Mouse (Mus musculus): ENCODE data around the gene Arhgap45. TPM values are rescaled to one million over a fixed set of nuclear protein-coding genes. Genes with fewer than 3 reads are reported as not detected.
A peak's percentile ranks its signal among the peaks of the same experiment; 100 is the strongest.

The Arhgap45 gene
- polyA plus RNA-seq, 1 experiment from 2014 or later = 12.6 TPM

- ATAC-seq (ENCODE audit: insufficient number of reproducible peaks, insufficient read depth, low FRiP score, low TSS enrichment, low read depth) = no peak
- no peak overlapping the region; the same call in 1 of the 2 replicates for H3K9ac ChIP-seq (replicated peaks)
- peaks cover 11% of the 10 kb centered on the region for H3K4me1 ChIP-seq (replicated peaks)
- peaks cover 37% of the 10 kb centered on the region; the same call in 1 of the 2 replicates for H3K36me3 ChIP-seq
- H3K4me3 ChIP-seq (replicated peaks) = no peak overlapping the region
- H3K27me3 ChIP-seq = no peaks in the 10 kb centered on the region
- WGBS = 79% methylated on average over 15 of the region's 15 CpGs
- H3K27ac ChIP-seq = 0 out of 2 replicates have a peak overlapping the region, but pooled peaks have one; percentile 41
- H3K9me3 ChIP-seq = no peaks in the 10 kb centered on the region
- H3K4me2 ChIP-seq = no peak overlapping the region
Measured at GRCm38 (mm10) chr10:80024229-80025043, 8.0 kb downstream of the Arhgap45 start.

GRCm38 (mm10) chr10:80025044-80025347, 8.5 kb downstream of the Arhgap45 start:
- Histone ChIP-seq H3K9me3 (no peaks in the 10 kb centered on the region), H3K4me2 (no peak overlapping the region), H3K4me3 (replicated peaks) (no peak overlapping the region), H3K27ac (no peak overlapping the region), H3K36me3 (peaks cover 37% of the 10 kb centered on the region; the same call in 1 of the 2 replicates), H3K27me3 (no peaks in the 10 kb centered on the region), H3K4me1 (replicated peaks) (0 out of 2 replicates have a peak, but pooled peaks cover 6% of the 10 kb centered on the region), H3K9ac (replicated peaks) (no peak overlapping the region)
- no peak for ATAC-seq (ENCODE audit: insufficient number of reproducible peaks, insufficient read depth, low FRiP score, low TSS enrichment, low read depth)
- WGBS = 59% methylated on average over 4 of the region's 4 CpGs

GRCm38 (mm10) chr10:80025463-80025862, 9.0 kb downstream of the Arhgap45 start:
- WGBS = 74% methylated on average over 10 of the region's 10 CpGs
- Histone ChIP-seq H3K36me3 (peaks cover 41% of the 10 kb centered on the region; the same call in 1 of the 2 replicates), H3K4me3 (replicated peaks) (no peak overlapping the region), H3K4me2 (no peak overlapping the region), H3K27ac (no peak overlapping the region), H3K4me1 (replicated peaks) (0 out of 2 replicates have a peak, but pooled peaks cover 3% of the 10 kb centered on the region), H3K9me3 (no peaks in the 10 kb centered on the region), H3K27me3 (no peaks in the 10 kb centered on the region), H3K9ac (replicated peaks) (no peak overlapping the region)
- no peak for ATAC-seq (ENCODE audit: insufficient number of reproducible peaks, insufficient read depth, low FRiP score, low TSS enrichment, low read depth)

GRCm38 (mm10) chr10:80025889-80026288, 9.4 kb downstream of the Arhgap45 start:
- WGBS = 60% methylated on average over 12 of the region's 12 CpGs
- ATAC-seq (ENCODE audit: insufficient number of reproducible peaks, insufficient read depth, low FRiP score, low TSS enrichment, low read depth) = no peak
- H3K27ac ChIP-seq = no peak overlapping the region
- no peak overlapping the region for H3K9ac ChIP-seq (replicated peaks)
- no peaks in the 10 kb centered on the region for H3K4me1 ChIP-seq (replicated peaks)
- H3K4me2 ChIP-seq = no peak overlapping the region
- H3K36me3 ChIP-seq = peaks cover 45% of the 10 kb centered on the region; the same call in 1 of the 2 replicates
- H3K27me3 ChIP-seq = no peaks in the 10 kb centered on the region
- H3K9me3 ChIP-seq = no peaks in the 10 kb centered on the region
- no peak overlapping the region for H3K4me3 ChIP-seq (replicated peaks)

GRCm38 (mm10) chr10:80027681-80028520, 11.4 kb downstream of the Arhgap45 start:
- Histone ChIP-seq H3K9ac (replicated peaks) (no peak overlapping the region; the same call in 1 of the 2 replicates), H3K36me3 (peaks cover 37% of the 10 kb centered on the region; the same call in 1 of the 2 replicates), H3K4me3 (replicated peaks) (no peak overlapping the region), H3K27ac (no peak overlapping the region), H3K9me3 (no peaks in the 10 kb centered on the region), H3K27me3 (no peaks in the 10 kb centered on the region), H3K4me2 (no peak overlapping the region), H3K4me1 (replicated peaks) (no peaks in the 10 kb centered on the region)
- 70% methylated on average over 20 of the region's 20 CpGs for WGBS
- no peak for ATAC-seq (ENCODE audit: insufficient number of reproducible peaks, insufficient read depth, low FRiP score, low TSS enrichment, low read depth)

- no peaks in the 10 kb centered on the region for H3K9me3 ChIP-seq
- peaks cover 35% of the 10 kb centered on the region; the same call in 1 of the 2 replicates for H3K36me3 ChIP-seq
- H3K27me3 ChIP-seq = no peaks in the 10 kb centered on the region
- no peak overlapping the region for H3K4me3 ChIP-seq (replicated peaks)
- H3K4me1 ChIP-seq (replicated peaks) = no peaks in the 10 kb centered on the region
- H3K9ac ChIP-seq (replicated peaks) = no peak overlapping the region
- no peak overlapping the region for H3K27ac ChIP-seq
- WGBS = 95% methylated on average over 13 of the region's 13 CpGs
- H3K4me2 ChIP-seq = no peak overlapping the region
- no peak for ATAC-seq (ENCODE audit: insufficient number of reproducible peaks, insufficient read depth, low FRiP score, low TSS enrichment, low read depth)
Measured at GRCm38 (mm10) chr10:80028521-80028846, 12.0 kb downstream of the Arhgap45 start.

GRCm38 (mm10) chr10:80030191-80030590, 13.7 kb downstream of the Arhgap45 start:
- H3K9ac ChIP-seq (replicated peaks) = no peak overlapping the region; the same call in 1 of the 2 replicates
- peaks cover 44% of the 10 kb centered on the region for H3K36me3 ChIP-seq
- no peak for ATAC-seq (ENCODE audit: insufficient number of reproducible peaks, insufficient read depth, low FRiP score, low TSS enrichment, low read depth)
- no peak overlapping the region for H3K4me2 ChIP-seq
- H3K4me1 ChIP-seq (replicated peaks) = no peaks in the 10 kb centered on the region
- H3K27me3 ChIP-seq = no peaks in the 10 kb centered on the region
- no peaks in the 10 kb centered on the region for H3K9me3 ChIP-seq
- 89% methylated on average over 9 of the region's 9 CpGs for WGBS
- H3K4me3 ChIP-seq (replicated peaks) = no peak overlapping the region
- H3K27ac ChIP-seq = no peak overlapping the region

GRCm38 (mm10) chr10:80030736-80031135, 14.3 kb downstream of the Arhgap45 start:
- Histone ChIP-seq H3K4me1 (replicated peaks) (no peaks in the 10 kb centered on the region), H3K36me3 (peaks cover 49% of the 10 kb centered on the region), H3K27me3 (no peaks in the 10 kb centered on the region), H3K9ac (replicated peaks) (no peak overlapping the region; the same call in 1 of the 2 replicates), H3K9me3 (no peaks in the 10 kb centered on the region), H3K4me2 (no peak overlapping the region), H3K27ac (no peak overlapping the region), H3K4me3 (replicated peaks) (no peak overlapping the region)
- WGBS = 85% methylated on average over 17 of the region's 17 CpGs
- ATAC-seq (ENCODE audit: insufficient number of reproducible peaks, insufficient read depth, low FRiP score, low TSS enrichment, low read depth) = no peak

GRCm38 (mm10) chr10:80032799-80033480, 16.5 kb downstream of the Arhgap45 start:
- no peak for ATAC-seq (ENCODE audit: insufficient number of reproducible peaks, insufficient read depth, low FRiP score, low TSS enrichment, low read depth)
- Histone ChIP-seq H3K4me1 (replicated peaks) (peaks cover 2% of the 10 kb centered on the region), H3K9me3 (no peaks in the 10 kb centered on the region), H3K27ac (peak overlapping the region; percentile 45), H3K9ac (replicated peaks) (no peak overlapping the region), H3K4me2 (no peak overlapping the region), H3K4me3 (replicated peaks) (no peak overlapping the region), H3K36me3 (peaks cover 56% of the 10 kb centered on the region), H3K27me3 (no peaks in the 10 kb centered on the region)
- WGBS = 67% methylated on average over 5 of the region's 5 CpGs

GRCm38 (mm10) chr10:80033511-80034391, 17.3 kb downstream of the Arhgap45 start:
- H3K9me3 ChIP-seq = no peaks in the 10 kb centered on the region
- no peak overlapping the region for H3K9ac ChIP-seq (replicated peaks)
- H3K36me3 ChIP-seq = peaks cover 58% of the 10 kb centered on the region
- ATAC-seq (ENCODE audit: insufficient number of reproducible peaks, insufficient read depth, low FRiP score, low TSS enrichment, low read depth) = no peak; the same call in 1 of the 2 replicates
- no peak overlapping the region for H3K4me3 ChIP-seq (replicated peaks)
- no peak overlapping the region for H3K4me2 ChIP-seq
- no peaks in the 10 kb centered on the region for H3K27me3 ChIP-seq
- 41% methylated on average over 9 of the region's 9 CpGs for WGBS
- no peak overlapping the region for H3K27ac ChIP-seq
- peaks cover 10% of the 10 kb centered on the region for H3K4me1 ChIP-seq (replicated peaks)

Data from limb, embryonic 12.5 days (tissue).